Mouse (Mus musculus) intestine, embryonic 16.5 days (tissue): ENCODE data around the gene Zfp683. TPM values are rescaled to one million over a fixed set of nuclear protein-coding genes. Genes with fewer than 3 reads are reported as not detected.

Source experiments
- ATAC-seq: fragments of 200-750 bp; cut with Nextera tagmentation; 2 replicates; pipeline ENCODE4 v1.8.0; 2017; ENCODE audit warnings: moderate TSS enrichment, moderate library complexity
- H3K27ac ChIP-seq: fragments of 300-500 bp; sonication (generic); 2 replicates; pipeline ENCODE4 v1.5.1; 2014; ENCODE audit warnings: mild to moderate bottlenecking, low read length
- H3K27me3 ChIP-seq: fragments of 300-500 bp; sonication (generic); replicated peaks from 2 replicates; pipeline ENCODE4 v1.6.1; 2014; ENCODE audit warnings: low read length, control low read depth, mixed read lengths; ENCODE audit not compliant: control insufficient read depth, insufficient read depth
- H3K36me3 ChIP-seq: fragments of 300-500 bp; sonication (generic); 2 replicates; pipeline ENCODE4 v1.6.1; 2014; ENCODE audit warnings: low read length, control low read depth; ENCODE audit not compliant: control insufficient read depth, insufficient read depth
- H3K4me1 ChIP-seq: fragments of 300-500 bp; sonication (generic); 2 replicates; pipeline ENCODE4 v1.6.1; 2014; ENCODE audit warnings: low read length, control low read depth, mixed read lengths; ENCODE audit not compliant: control insufficient read depth, insufficient read depth
- H3K4me2 ChIP-seq: fragments of 300-500 bp; sonication (generic); 2 replicates; pipeline ENCODE4 v1.6.1; 2014; ENCODE audit warnings: low read depth, low read length, control low read depth
- H3K4me3 ChIP-seq: fragments of 300-500 bp; sonication (generic); 2 replicates; pipeline ENCODE4 v1.5.1; 2014; ENCODE audit warnings: mild to moderate bottlenecking, low read length
- H3K9ac ChIP-seq: fragments of 300-500 bp; sonication (generic); 2 replicates; pipeline ENCODE4 v1.6.1; 2014; ENCODE audit warnings: low read depth, low read length
- H3K9me3 ChIP-seq: fragments of 300-500 bp; sonication (generic); 2 replicates; pipeline ENCODE4 v1.6.1; 2016; ENCODE audit warnings: low read length, control low read depth; ENCODE audit not compliant: control insufficient read depth
- WGBS: fragments of 180-500 bp; shearing (Covaris S2); extraction: QIAGEN DNeasy Blood & Tissue Kit; methylation state at CpG from one replicate; pipeline ENCODE4 v1.1.7; 2014; 5-methylcytosine and 5-hydroxymethylcytosine counted together
- polyA plus RNA-seq: library from polyadenylated mRNA; unstranded; fragments of >200 nt; fragmentation: Nextera tagmentation; extraction: Ambion mirVana; gene quantifications from 2 replicates; pipeline ENCODE4 v1.2.1, GENCODE M21; 2015

The Zfp683 gene
- polyA plus RNA-seq, 1 experiment from 2014 or later = not detected

- H3K27ac ChIP-seq = no peak overlapping the region
- H3K9ac ChIP-seq = no peak overlapping the region
- H3K36me3 ChIP-seq = no peaks in the 10 kb centered on the region
- whole genome bisulfite sequencing = 7% methylated on average over 21 of the region's 21 CpGs
- H3K4me3 ChIP-seq = peak overlapping the region; percentile 9
- H3K27me3 ChIP-seq = peaks cover 35% of the 10 kb centered on the region
- peak overlapping the region; percentile 26 for H3K4me2 ChIP-seq
- no peaks in the 10 kb centered on the region for H3K9me3 ChIP-seq
- peaks cover 12% of the 10 kb centered on the region for H3K4me1 ChIP-seq
- ATAC-seq = no peak
Observed at GRCm38 (mm10) chr4:134017201-134017865, 36.3 kb upstream of the Zfp683 start.

DNA sequence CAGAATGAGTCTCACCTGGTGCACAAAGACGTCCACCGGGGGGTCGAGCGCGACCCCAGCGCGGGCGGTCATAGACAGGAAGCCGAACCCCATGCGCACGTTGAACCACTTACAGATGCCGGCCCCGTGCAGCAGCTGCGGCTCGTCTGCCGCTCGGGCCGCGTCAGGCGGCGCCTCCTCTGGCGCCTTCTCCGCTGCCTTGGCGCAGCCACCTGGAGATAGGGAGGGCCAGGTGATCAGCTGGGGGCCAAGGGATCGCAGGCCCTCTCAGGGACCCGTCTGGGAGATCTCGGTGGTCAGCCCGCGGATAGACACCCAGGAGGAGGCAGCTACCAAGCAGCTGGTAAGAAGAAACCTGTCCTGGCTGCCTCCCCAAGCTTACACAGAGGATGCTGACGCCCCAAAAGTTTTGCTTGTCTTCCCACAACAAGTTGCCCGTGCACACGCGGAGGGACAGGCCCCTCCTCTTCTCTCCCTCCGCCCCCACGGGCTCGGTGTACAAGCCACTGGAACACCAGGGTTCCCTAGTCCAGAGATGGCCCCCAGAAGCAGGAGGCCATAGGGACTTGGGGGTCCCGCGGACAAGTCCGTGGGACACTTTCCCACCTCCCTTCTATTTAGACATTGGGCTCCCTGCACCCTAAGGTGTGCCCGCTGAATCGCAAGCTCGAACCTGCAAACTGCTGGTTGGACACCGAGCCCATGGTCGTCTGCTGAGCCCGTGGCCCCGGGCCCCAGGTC is 35.4 kb upstream of the Zfp683 start:
- Histone ChIP-seq H3K9ac (no peak overlapping the region), H3K9me3 (no peaks in the 10 kb centered on the region), H3K4me1 (peaks cover 12% of the 10 kb centered on the region), H3K4me3 (peak overlapping the region; percentile 9), H3K36me3 (no peaks in the 10 kb centered on the region), H3K27me3 (peaks cover 35% of the 10 kb centered on the region), H3K4me2 (peak overlapping the region; percentile 26), H3K27ac (no peak overlapping the region)
- WGBS = under 1% methylated on average over 45 of the region's 46 CpGs
- no peak for ATAC-seq

DNA sequence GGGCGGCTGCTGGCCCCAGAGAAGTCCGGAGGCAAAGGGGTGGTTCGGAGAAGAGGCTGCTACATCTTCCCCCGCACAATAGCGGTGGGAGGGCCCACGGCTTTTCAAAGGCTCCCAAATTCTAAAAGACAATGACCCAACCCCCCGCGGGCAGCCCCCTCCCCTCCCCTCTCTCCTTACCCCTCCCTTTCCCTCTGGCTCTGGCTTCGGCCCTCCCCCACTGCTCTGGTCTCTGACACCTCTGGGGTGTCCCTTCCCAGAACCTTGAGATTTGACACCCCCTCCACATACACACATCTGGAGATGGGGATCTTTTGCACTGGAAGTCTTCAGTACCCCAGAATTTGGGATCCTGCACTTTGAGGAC is 34.9 kb upstream of the Zfp683 start, which contains the start of gene Lin28a:
Gene Lin28a, minus strand, starts transcription at position 63 of the 367 bp plus-strand sequence.
- H3K4me2 ChIP-seq = peak within 1 kb of the TSS; percentile 26
- no peak within 1 kb of the TSS for H3K27ac ChIP-seq
- H3K4me3 ChIP-seq = peak within 1 kb of the TSS; percentile 9
- no peak for ATAC-seq
- H3K9me3 ChIP-seq = no peaks in the 10 kb centered on the region
- no peaks in the 10 kb centered on the region for H3K36me3 ChIP-seq
- H3K9ac ChIP-seq = no peak within 1 kb of the TSS
- 3% methylated on average over 9 of the region's 9 CpGs for WGBS
- peaks cover 12% of the 10 kb centered on the region for H3K4me1 ChIP-seq
- peaks cover 35% of the 10 kb centered on the region for H3K27me3 ChIP-seq

DNA sequence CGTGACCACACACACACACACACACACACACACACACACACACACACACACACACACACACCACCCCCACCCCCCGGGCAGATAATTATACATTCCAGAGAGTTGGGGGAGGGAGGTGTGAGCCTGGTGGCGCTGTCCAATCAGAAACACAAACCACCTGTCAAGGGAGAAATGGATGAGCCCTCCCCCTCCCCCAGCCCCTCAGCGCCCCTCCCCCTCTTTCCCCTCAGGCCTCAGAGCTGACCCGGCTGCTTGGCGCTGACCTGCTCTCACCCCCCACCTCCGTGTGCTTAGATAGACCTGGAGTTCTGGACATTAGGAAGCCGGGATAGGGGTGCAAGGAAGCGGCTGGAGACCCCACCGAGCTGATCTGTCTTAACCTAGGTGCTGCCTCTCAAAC is 34.4 kb upstream of the Zfp683 start:
- no peaks in the 10 kb centered on the region for H3K36me3 ChIP-seq
- no peak overlapping the region for H3K27ac ChIP-seq
- peaks cover 12% of the 10 kb centered on the region for H3K4me1 ChIP-seq
- no peak for ATAC-seq
- H3K9ac ChIP-seq = no peak overlapping the region
- H3K4me2 ChIP-seq = no peak overlapping the region
- H3K27me3 ChIP-seq = peaks cover 35% of the 10 kb centered on the region
- no peaks in the 10 kb centered on the region for H3K9me3 ChIP-seq
- no peak overlapping the region for H3K4me3 ChIP-seq
- WGBS = 0% methylated on average over 9 of the region's 10 CpGs

- Histone ChIP-seq H3K27me3 (peaks cover 35% of the 10 kb centered on the region), H3K27ac (no peak overlapping the region)
Observed at GRCm38 (mm10) chr4:134019641-134020351, 33.8 kb upstream of the Zfp683 start.

DNA sequence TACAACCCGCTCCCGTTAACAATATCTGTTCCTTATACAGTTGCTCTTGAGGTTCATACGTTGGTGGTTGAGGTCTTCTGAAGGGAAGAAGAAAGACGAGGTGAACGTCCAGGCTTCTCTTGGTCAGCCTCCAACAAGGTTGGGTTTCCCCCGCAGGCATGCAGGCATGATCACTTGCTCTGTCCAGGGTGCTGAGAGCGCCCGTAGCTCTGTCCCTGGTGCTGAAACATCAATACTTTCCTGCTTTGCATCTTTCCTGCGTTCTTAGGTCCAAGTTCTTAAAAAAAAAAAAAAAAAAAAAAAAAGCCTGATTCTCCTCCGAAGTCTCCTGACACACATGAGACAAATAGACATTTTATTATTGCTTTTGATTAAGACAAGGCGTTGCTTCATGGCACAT is 33.0 kb upstream of the Zfp683 start:
- Histone ChIP-seq H3K4me3 (no peak overlapping the region), H3K9ac (no peak overlapping the region), H3K27ac (no peak overlapping the region), H3K9me3 (no peaks in the 10 kb centered on the region), H3K4me2 (no peak overlapping the region), H3K27me3 (peaks cover 35% of the 10 kb centered on the region), H3K36me3 (no peaks in the 10 kb centered on the region), H3K4me1 (peaks cover 12% of the 10 kb centered on the region)
- 3% methylated on average over 11 of the region's 11 CpGs for WGBS
- ATAC-seq = no peak

More at GRCm38 (mm10) chr4:134019641-134020351, 33.8 kb upstream of the Zfp683 start:
- no peaks in the 10 kb centered on the region for H3K9me3 ChIP-seq
- H3K36me3 ChIP-seq = no peaks in the 10 kb centered on the region
- ATAC-seq = no peak
- WGBS = 2% methylated on average over 16 of the region's 16 CpGs
- H3K9ac ChIP-seq = no peak overlapping the region
- H3K4me3 ChIP-seq = no peak overlapping the region
- H3K4me1 ChIP-seq = peaks cover 12% of the 10 kb centered on the region
- no peak overlapping the region for H3K4me2 ChIP-seq

- Histone ChIP-seq H3K27ac (no peak overlapping the region), H3K4me1 (no peaks in the 10 kb centered on the region), H3K9ac (no peak overlapping the region), H3K4me3 (no peak overlapping the region), H3K36me3 (no peaks in the 10 kb centered on the region), H3K4me2 (no peak overlapping the region), H3K9me3 (no peaks in the 10 kb centered on the region), H3K27me3 (no peaks in the 10 kb centered on the region)
- no peak for ATAC-seq
- 58% methylated on average over 9 of the region's 9 CpGs for WGBS
Observed at GRCm38 (mm10) chr4:134025802-134026201, 27.8 kb upstream of the Zfp683 start.

GRCm38 (mm10) chr4:134035953-134036352 is 17.7 kb upstream of the Zfp683 start:
- peak; percentile 60 for ATAC-seq
- no peak overlapping the region for H3K27ac ChIP-seq
- H3K4me3 ChIP-seq = no peak overlapping the region
- H3K9me3 ChIP-seq = no peaks in the 10 kb centered on the region
- WGBS = 5% methylated on average over 16 of the region's 16 CpGs
- no peak overlapping the region for H3K4me2 ChIP-seq
- H3K4me1 ChIP-seq = no peaks in the 10 kb centered on the region
- no peak overlapping the region for H3K9ac ChIP-seq
- H3K36me3 ChIP-seq = no peaks in the 10 kb centered on the region
- H3K27me3 ChIP-seq = no peaks in the 10 kb centered on the region
